Mouse (Mus musculus): Measurements from ENCODE around the gene Cdkn1a. TPM values are rescaled to one million over a fixed set of nuclear protein-coding genes. Genes with fewer than 3 reads are reported as not detected.

Cdkn1a gene
- polyA plus RNA-seq, 1 experiment = 28.9 TPM

GRCm38 (mm10) chr17:29085266-29085665, 5.5 kb upstream of the Cdkn1a start:
- DNase-seq (ENCODE audit: low read depth) = no peak
- TF ChIP-seq POLR2A (IDR thresholded peaks at IDR 0.05; ENCODE audit: borderline replicate concordance, extremely low read depth, insufficient read depth, insufficient read length, poor library complexity, severe bottlenecking) (no peak), CTCF (IDR thresholded peaks at IDR 0.05; ENCODE audit: borderline replicate concordance, extremely low read depth, insufficient read depth, insufficient read length) (no peak)

- TF ChIP-seq CTCF (IDR thresholded peaks at IDR 0.05; ENCODE audit: borderline replicate concordance, extremely low read depth, insufficient read depth, insufficient read length) (no peak), POLR2A (IDR thresholded peaks at IDR 0.05; ENCODE audit: borderline replicate concordance, extremely low read depth, insufficient read depth, insufficient read length, poor library complexity, severe bottlenecking) (no peak)
- DNase-seq (ENCODE audit: low read depth) = no peak
Observed at GRCm38 (mm10) chr17:29086916-29087315, 3.9 kb upstream of the Cdkn1a start.

- TF ChIP-seq CTCF (IDR thresholded peaks at IDR 0.05; ENCODE audit: borderline replicate concordance, extremely low read depth, insufficient read depth, insufficient read length) (no peak), POLR2A (IDR thresholded peaks at IDR 0.05; ENCODE audit: borderline replicate concordance, extremely low read depth, insufficient read depth, insufficient read length, poor library complexity, severe bottlenecking) (no peak)
- DNase-seq (ENCODE audit: low read depth) = no peak
Observed at GRCm38 (mm10) chr17:29091348-29091944, 670 bp downstream of the Cdkn1a start.

- peak; percentile 8 for DNase-seq (ENCODE audit: low read depth)
- no peak for TF ChIP-seq POLR2A (IDR thresholded peaks at IDR 0.05; ENCODE audit: borderline replicate concordance, extremely low read depth, insufficient read depth, insufficient read length, poor library complexity, severe bottlenecking)
- no peak for TF ChIP-seq CTCF (IDR thresholded peaks at IDR 0.05; ENCODE audit: borderline replicate concordance, extremely low read depth, insufficient read depth, insufficient read length)
Observed at GRCm38 (mm10) chr17:29092497-29092896, 1.7 kb downstream of the Cdkn1a start.

- TF ChIP-seq POLR2A (IDR thresholded peaks at IDR 0.05; ENCODE audit: borderline replicate concordance, extremely low read depth, insufficient read depth, insufficient read length, poor library complexity, severe bottlenecking) = peak; percentile 37; the same call in 1 of the 2 replicates
- no peak for TF ChIP-seq CTCF (IDR thresholded peaks at IDR 0.05; ENCODE audit: borderline replicate concordance, extremely low read depth, insufficient read depth, insufficient read length)
- peak; percentile 93 for DNase-seq (ENCODE audit: low read depth)
Observed at GRCm38 (mm10) chr17:29093110-29093952, 2.6 kb downstream of the Cdkn1a start.

- TF ChIP-seq CTCF (IDR thresholded peaks at IDR 0.05; ENCODE audit: borderline replicate concordance, extremely low read depth, insufficient read depth, insufficient read length) = no peak
- TF ChIP-seq POLR2A (IDR thresholded peaks at IDR 0.05; ENCODE audit: borderline replicate concordance, extremely low read depth, insufficient read depth, insufficient read length, poor library complexity, severe bottlenecking) = no peak
- no peak for DNase-seq (ENCODE audit: low read depth)
Observed at GRCm38 (mm10) chr17:29093961-29094309, 3.2 kb downstream of the Cdkn1a start.

- DNase-seq (ENCODE audit: low read depth) = no peak
- TF ChIP-seq POLR2A (IDR thresholded peaks at IDR 0.05; ENCODE audit: borderline replicate concordance, extremely low read depth, insufficient read depth, insufficient read length, poor library complexity, severe bottlenecking) (no peak), CTCF (IDR thresholded peaks at IDR 0.05; ENCODE audit: borderline replicate concordance, extremely low read depth, insufficient read depth, insufficient read length) (no peak)
Observed at GRCm38 (mm10) chr17:29094310-29095181, 3.8 kb downstream of the Cdkn1a start.

GRCm38 (mm10) chr17:29095201-29095733, 4.5 kb downstream of the Cdkn1a start:
- peak; percentile 95 for DNase-seq (ENCODE audit: low read depth)
- TF ChIP-seq CTCF (IDR thresholded peaks at IDR 0.05; ENCODE audit: borderline replicate concordance, extremely low read depth, insufficient read depth, insufficient read length) (peak; percentile 97), POLR2A (IDR thresholded peaks at IDR 0.05; ENCODE audit: borderline replicate concordance, extremely low read depth, insufficient read depth, insufficient read length, poor library complexity, severe bottlenecking) (no peak)

GRCm38 (mm10) chr17:29096245-29096644, 5.5 kb downstream of the Cdkn1a start:
- TF ChIP-seq CTCF (IDR thresholded peaks at IDR 0.05; ENCODE audit: borderline replicate concordance, extremely low read depth, insufficient read depth, insufficient read length) = no peak
- no peak for TF ChIP-seq POLR2A (IDR thresholded peaks at IDR 0.05; ENCODE audit: borderline replicate concordance, extremely low read depth, insufficient read depth, insufficient read length, poor library complexity, severe bottlenecking)
- DNase-seq (ENCODE audit: low read depth) = no peak

- TF ChIP-seq CTCF (IDR thresholded peaks at IDR 0.05; ENCODE audit: borderline replicate concordance, extremely low read depth, insufficient read depth, insufficient read length) (no peak), POLR2A (IDR thresholded peaks at IDR 0.05; ENCODE audit: borderline replicate concordance, extremely low read depth, insufficient read depth, insufficient read length, poor library complexity, severe bottlenecking) (no peak)
- DNase-seq (ENCODE audit: low read depth) = no peak
Observed at GRCm38 (mm10) chr17:29096851-29097561, 6.2 kb downstream of the Cdkn1a start.

All from brain, embryonic 14.5 days (tissue).